Mouse (Mus musculus) left cerebral cortex, adult 9 months (tissue): ENCODE data around the gene Zbtb4.

Experiments
- DNase-seq, 2 experiments: peaks; one replicate each; pipeline ENCODE4 v3.0.0; 2022; ENCODE audit warnings: low spot score in 2 of 2

Gene Zbtb4

GRCm38 (mm10) chr11:69763551-69763950, 2.2 kb upstream of the Zbtb4 start:
- DNase-seq: no peak

- peak in 1 of 2 experiments; percentile 69 for DNase-seq
These were observed 456 bp downstream of the Zbtb4 start for GRCm38 (mm10) chr11:69766126-69766609.

- no peak for DNase-seq
These were observed 1.3 kb downstream of the Zbtb4 start for GRCm38 (mm10) chr11:69766872-69767624.

- no peak for DNase-seq
These were observed 1.9 kb downstream of the Zbtb4 start for GRCm38 (mm10) chr11:69767625-69767909.

GRCm38 (mm10) chr11:69774961-69775360, 9.2 kb downstream of the Zbtb4 start:
- DNase-seq: no peak

GRCm38 (mm10) chr11:69775716-69776115, 10.0 kb downstream of the Zbtb4 start:
- DNase-seq: no peak

GRCm38 (mm10) chr11:69776488-69776887, 10.8 kb downstream of the Zbtb4 start:
- no peak for DNase-seq

GRCm38 (mm10) chr11:69777504-69778257, 12.0 kb downstream of the Zbtb4 start:
- no peak for DNase-seq

- no peak for DNase-seq
These were observed 12.7 kb downstream of the Zbtb4 start for GRCm38 (mm10) chr11:69778258-69778982.

- DNase-seq: no peak
These were observed 13.3 kb downstream of the Zbtb4 start for GRCm38 (mm10) chr11:69778985-69779384.

- DNase-seq: no peak
These were observed 16.1 kb downstream of the Zbtb4 start for GRCm38 (mm10) chr11:69781828-69782227.

- no peak for DNase-seq
These were observed 19.1 kb downstream of the Zbtb4 start for GRCm38 (mm10) chr11:69784793-69785272.

GRCm38 (mm10) chr11:69787306-69787705, 21.6 kb downstream of the Zbtb4 start:
- DNase-seq: no peak

GRCm38 (mm10) chr11:69789431-69789830, 23.7 kb downstream of the Zbtb4 start:
- no peak for DNase-seq

- DNase-seq: no peak
These were observed 25.7 kb downstream of the Zbtb4 start for GRCm38 (mm10) chr11:69791420-69791819.

- no peak for DNase-seq
These were observed 27.7 kb downstream of the Zbtb4 start for GRCm38 (mm10) chr11:69793429-69793828.

- DNase-seq: peak; percentile 86 to 92
These were observed 29.7 kb downstream of the Zbtb4 start, which contains the start of gene Chrnb1 for GRCm38 (mm10) chr11:69795168-69795982. Chrnb1 (minus strand) TSS chr11:69795943.

GRCm38 (mm10) chr11:69795983-69796435, 30.3 kb downstream of the Zbtb4 start:
- DNase-seq: no peak

- no peak for DNase-seq
These were observed 32.2 kb downstream of the Zbtb4 start for GRCm38 (mm10) chr11:69797924-69798323.

GRCm38 (mm10) chr11:69799394-69800137, 33.9 kb downstream of the Zbtb4 start:
- no peak for DNase-seq

- DNase-seq: no peak
These were observed 34.4 kb downstream of the Zbtb4 start for GRCm38 (mm10) chr11:69800138-69800391.
